Mouse (Mus musculus): ENCODE data around the gene Nsmce1.

DNA sequence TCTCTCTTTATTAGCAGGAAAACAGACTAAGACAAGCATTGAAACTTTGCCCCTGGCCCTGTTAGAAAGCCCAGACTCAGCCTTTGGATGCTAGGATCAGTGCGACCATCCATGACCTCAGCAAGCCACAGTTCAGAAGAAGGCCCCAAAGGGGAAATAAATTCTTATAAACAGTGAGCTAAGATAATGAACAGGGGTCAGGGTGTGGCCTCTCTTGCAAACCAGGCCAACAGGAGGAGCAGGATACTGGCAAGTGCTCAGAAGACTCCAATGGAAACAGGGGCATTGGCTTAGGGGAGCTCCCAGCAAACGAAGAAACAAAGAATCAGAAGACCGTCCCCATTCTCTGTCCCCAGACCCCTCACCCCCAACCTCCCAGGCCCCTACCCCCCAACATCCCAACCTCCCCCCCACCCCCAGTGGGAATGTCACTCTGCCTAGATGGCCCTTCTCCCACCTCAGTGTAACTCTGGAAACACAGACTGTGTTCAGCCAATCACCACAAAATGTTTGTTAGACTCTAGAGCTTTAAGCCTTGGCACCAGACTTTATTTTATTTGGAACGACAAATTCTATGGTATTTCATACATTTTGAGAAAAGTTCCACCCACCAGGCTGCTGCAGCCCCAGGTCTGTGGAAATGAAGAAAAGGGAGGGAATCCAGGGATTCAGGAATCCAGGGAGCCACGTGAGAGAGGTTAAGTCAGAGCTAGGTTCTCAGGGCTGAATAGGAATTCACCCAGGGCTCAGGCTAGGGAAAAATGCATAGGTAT lies 23.9 kb upstream of the Nsmce1 start:
- TF ChIP-seq CTCF (IDR thresholded peaks at IDR 0.05; ENCODE audit: low read depth, low read length): no peak
- no peak for TF ChIP-seq POLR2A (IDR thresholded peaks at IDR 0.05; ENCODE audit: insufficient read depth, low read length)
- no peak for TF ChIP-seq EP300 (IDR thresholded peaks at IDR 0.05; ENCODE audit: insufficient read depth, low read depth, low read length)

Data from ES-Bruce4 (cell line).